Mouse (Mus musculus) heart, adult 18-20 months (tissue): ENCODE data around the gene Nav2. TPM values are rescaled to one million over a fixed set of nuclear protein-coding genes. Genes with fewer than 3 reads are reported as not detected.

Experiments
- DNase-seq, 2 experiments: peaks; one replicate each; pipeline ENCODE4 v3.0.0; 2021 to 2022; ENCODE audit warnings: mixed read lengths in 1 of 2
- total RNA-seq, 2 experiments: library from RNA; stranded (reverse); gene quantifications; 2 replicates each; pipeline ENCODE4 v1.2.3; 2021

The Nav2 gene
- total RNA-seq, 2 experiments from 2014 or later: 35.5 to 45.2 TPM

DNA sequence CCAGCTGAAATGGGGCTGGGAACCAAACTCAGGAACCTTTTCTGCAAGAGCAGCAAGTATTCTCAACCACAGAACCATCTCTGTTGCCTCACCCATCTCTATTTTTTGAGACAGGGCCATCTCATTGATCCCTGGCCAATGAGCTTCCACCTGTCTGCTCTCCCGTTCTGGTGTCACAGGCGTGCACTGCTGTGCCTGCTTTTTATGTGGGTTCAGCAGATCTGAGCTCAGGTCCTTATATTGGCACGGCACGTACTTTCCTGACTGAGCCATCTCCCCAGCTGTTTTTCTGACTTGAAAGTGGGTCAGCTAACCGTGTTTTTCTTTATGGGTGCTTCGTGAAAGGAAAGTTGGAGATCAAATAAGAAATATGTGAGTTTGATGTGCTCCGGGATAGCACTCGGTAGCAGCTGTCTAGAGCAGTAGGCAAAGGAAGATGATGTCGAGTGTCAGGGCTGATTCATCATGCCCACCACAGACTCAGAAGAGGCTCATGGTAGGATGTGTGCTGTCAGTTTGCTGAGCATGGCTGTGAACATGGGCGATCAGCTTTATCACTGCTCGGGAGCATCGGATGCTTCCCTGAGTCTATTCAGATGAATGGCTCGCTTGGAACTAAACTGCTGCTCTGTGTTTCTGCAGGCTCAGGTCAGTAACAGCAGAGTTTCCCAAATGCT, 456.1 kb downstream of the Nav2 start:
- DNase-seq: no peak

DNA sequence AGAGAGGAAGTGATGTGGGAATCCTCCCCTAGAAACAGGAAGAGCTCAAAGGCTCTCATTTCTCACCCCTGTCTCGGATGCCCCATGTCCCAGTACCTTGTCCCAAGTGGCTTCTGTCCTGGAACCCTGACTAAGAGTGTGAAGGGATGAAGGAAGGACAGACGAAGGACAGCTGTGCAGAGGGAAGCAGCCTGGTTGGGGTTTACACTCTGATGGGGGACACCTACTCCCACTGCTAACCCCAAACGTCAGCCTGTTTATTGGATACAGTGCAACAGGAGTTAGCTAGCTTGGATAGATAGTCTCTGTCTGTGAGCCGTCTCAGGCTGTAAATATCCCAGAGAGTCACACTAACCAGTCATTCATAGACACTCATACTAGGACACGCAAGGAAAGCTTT, 460.1 kb downstream of the Nav2 start:
- no peak for DNase-seq

DNA sequence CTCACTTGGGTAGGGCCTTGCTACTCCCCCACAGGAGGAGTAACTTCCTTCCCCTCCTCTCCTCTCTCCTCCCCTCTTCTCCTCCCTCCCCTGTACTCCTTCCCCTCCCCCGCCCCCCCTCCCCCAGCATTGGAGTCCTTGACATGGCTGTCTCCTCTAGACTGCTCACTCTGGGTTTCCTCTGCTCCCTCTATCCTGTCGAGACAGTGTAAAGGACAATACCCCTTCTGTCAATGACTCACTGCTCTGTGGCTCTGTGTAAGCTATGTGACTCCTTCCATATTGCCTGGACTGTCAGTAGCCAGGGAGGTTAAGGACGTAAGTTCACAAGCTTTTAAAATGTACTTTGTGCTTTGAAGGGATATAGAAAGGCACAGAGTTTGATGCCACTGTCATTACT, 460.5 kb downstream of the Nav2 start:
- no peak for DNase-seq

DNA sequence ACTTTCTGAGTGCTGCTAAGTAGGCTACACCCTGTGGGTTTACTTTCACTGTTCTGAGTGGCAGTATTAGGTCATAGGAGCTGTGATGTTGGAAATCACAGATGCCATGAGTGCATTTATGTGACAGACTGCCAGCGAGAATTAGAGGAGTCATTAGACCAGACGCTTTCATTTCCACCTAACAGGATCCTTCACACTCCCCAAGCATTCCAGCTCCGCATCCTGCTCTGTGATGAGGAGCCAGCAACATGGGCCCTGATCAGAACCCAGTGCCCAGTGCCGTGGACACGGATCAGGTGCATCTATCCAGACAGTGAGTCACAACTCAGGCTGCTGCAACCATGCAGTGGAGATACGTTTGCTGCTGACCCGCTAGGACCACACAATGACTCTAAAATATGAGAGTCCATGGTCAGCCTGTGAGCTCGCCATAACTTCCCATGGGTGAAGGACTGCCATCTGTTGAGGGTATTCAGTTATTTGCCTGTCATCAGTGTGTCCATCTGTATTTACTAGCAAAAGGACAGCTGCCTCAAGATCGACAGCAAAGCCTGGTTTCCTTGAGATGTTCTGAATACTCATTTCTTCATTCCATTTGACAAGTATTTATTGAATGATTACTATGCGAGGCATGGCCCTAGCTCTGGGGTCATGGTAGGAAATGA, 461.4 kb downstream of the Nav2 start:
- DNase-seq: no peak

DNA sequence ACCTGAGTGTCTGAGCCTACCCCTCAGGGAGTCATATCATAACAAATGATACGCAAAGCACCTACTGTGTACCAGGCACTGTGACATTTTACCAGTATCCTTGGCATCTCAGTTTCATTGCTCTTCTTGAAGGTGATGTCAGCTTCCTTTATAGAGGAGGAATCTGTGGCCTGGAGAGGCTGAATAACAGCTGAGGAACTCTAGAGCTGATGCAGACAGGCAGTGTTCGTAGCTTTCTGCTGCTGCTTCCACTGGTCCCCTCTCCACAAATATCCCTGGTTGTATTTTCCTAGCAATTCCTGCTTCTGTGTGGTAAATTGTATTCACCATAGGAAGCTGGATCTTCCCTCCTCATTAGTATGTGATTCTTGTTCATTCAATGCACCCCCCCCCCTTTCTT, 462.8 kb downstream of the Nav2 start:
- DNase-seq: no peak

DNA sequence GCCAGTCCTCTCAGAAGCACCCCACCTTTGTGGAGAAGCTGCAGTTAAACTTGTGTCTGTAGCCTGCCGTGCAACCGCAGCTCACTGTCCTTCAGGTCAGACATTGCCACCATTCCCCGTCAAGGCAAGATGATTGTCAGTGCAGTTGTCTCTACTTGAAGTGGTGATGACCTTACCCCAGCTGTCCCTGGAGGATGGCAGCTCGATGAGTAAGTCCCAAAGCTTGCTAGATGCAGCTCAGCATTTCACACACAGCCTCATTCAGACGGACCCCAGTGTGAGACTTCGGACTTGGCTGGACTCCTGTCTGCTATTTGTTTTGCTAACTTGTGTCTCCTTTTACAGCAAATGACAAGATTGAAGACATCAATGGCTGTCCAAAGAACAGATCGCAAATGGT, 463.5 kb downstream of the Nav2 start:
- DNase-seq: no peak

DNA sequence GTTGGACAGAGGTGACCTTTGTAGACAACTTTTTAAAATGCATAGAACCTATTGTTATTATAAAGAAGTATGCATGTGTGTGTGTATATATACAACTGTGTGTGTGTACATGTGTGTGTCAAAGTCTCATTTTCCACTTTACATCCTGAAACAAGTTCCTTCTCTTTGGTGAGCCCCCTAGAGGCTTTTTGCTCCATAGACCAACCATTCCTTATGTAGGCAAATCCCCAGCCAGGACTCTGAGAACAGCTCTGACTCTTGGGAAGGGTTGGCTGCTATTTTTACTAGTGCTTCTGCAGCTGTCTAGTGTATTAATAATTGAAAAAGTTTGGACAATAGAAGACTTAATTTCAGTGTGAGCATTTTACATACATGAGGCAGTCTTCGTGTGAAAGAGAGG, 464.7 kb downstream of the Nav2 start:
- no peak for DNase-seq

DNA sequence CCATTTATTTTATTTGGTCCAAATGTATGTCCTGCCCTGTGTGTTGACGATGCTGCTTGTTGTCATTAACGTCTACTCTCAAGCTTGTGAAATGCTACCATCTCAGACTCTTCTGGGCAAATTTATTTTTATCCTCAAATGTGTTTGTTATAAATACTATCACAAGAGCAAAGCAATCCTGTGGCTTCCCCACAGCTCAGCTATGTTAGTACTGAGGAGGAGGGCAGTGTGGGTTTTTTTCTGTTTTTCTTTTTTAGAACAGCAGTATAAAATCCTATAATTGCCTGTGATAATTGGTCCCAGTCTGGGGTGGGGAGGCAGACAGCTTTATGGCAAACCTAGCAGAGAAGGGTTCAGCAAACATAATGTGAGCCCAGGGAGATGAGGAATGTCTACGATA, 465.1 kb downstream of the Nav2 start:
- no peak for DNase-seq

DNA sequence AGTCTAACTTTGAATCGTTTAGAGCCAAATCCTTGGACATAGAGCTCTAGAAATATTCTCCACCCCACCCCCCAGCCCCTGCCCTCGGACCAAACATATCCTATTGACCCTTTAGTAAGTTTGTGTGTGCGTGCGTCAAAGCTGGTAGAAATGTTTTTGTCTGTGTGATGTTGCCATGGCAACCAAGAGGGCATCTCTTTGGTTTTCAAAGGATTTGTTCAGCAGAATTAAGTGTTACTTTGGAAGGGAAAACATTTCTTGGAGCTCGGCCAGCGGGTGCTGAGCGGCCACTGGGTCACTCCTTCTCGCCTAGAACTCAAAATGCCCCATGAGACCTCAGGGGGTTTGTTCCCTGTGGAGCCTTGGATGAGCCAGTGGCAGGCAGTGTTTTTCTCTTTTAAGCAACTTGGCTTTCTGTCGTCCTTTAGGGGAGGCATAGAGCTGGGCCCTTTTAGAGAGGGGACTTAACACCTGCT, 467.0 kb downstream of the Nav2 start:
- peak in 1 of 2 experiments; percentile 4 for DNase-seq

DNA sequence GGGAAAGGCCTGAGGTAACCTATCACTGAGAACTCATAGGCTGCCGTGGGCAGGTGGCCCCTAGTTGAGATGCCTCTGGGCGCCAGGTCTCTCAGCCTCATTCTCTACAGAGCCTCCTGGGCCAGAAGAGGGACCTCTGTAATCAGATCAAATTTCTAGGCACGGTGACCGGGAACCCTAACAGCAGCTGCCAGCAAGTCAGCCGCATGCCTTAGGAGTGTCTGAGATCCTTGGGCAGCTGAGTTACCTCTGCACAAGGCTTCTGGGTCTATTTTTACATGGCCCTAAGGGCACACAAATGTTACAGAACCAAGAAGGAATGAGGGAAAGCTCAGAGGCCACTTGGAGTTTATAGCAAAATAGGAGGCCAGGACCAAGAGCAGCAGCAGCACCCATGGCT, 470.1 kb downstream of the Nav2 start:
- DNase-seq: peak in 1 of 2 experiments; percentile 6

DNA sequence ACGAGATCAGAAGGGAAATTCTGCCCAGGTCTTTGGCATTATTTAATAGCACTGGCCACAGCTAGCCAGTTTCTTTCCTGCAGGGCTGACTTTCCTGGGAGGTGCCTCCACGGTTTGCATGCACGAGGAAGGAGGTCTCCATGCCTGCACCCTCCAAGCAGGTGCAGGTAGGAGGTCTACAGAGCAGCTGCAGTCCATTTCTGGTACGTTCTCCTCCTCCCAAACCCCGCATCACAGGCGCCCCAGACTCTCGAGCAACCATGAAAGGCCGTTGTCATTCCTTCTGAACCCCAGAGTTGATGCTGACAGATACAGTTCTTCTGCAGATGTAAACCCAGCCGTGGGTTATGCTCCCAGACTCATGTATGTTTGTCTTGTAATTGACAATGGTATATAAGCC, 472.4 kb downstream of the Nav2 start:
- no peak for DNase-seq

DNA sequence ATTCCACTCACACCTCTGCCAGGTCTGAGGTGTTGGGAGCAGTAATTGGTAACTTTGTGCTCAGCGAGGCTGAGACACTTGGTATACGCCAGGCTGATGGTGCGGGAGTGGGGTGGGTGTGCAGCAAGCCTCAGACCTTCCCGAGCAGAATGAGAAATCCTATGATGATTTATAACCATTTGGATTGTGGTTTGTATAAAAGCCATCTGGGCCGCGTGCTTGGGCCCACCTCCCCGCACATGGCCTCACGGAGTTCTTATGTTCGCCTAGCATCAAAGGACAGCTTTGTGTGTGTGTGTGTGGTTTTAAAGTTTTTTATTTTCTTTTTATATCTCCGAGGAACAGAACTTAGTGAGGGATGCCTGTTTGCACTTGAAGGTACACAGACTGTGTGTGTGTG, 474.4 kb downstream of the Nav2 start:
- DNase-seq: no peak

DNA sequence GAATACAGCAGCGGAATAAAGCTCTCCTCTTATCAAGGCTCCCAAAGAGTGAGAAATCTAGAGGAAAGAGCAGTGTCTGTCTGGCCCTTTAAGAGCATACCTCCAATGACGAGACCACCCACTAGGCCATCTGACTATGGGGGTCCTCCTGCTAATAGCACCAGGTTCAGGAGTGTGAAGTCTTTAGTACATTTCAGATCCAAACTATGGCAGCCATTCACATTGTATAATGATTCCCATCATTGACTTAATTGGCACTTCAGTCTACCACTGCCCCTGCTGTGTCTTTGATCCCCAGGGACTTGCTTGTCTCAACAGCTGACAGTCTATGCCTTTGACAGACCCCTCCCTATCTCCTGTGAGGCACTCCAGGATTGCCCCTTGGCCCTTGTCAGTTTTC, 479.6 kb downstream of the Nav2 start:
- DNase-seq: no peak

DNA sequence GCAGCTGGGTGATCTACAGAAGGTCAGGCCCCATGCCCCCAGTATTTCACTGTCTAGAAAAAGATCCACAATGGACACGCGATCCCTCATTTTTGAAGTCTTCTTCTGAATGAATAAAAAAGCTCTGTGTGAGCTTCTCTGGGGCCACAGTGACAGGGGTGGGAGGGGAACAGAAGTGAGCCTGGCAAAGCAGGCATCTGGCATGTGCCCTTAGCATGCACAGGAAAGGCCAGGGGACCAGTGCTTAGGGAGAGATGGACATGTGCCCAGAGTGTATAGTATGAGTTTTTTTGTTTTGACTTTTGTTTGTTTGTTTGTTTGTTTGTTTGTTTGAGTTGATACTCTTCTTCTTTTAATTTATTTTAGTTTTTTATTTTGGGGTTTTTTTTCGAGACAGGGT, 481.8 kb downstream of the Nav2 start:
- no peak for DNase-seq

DNA sequence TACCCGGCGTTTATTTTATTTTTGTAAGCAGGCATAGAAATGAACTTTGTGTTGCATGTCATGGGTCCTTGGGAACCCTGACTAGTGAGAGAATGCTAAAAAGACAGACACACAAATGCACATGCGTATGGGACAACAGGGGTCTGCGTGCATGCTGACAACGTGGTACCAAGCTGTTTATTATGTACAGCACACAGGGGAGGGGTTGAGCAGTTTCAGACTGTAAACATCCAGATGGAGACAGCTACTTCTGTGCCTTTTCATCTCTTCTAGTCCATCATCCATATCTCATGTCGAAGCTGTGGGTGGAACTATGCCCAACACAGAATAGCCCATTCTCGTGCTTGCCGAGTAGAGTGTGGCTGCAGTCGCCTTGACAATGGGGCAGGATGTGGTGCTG, 482.3 kb downstream of the Nav2 start:
- DNase-seq: no peak

DNA sequence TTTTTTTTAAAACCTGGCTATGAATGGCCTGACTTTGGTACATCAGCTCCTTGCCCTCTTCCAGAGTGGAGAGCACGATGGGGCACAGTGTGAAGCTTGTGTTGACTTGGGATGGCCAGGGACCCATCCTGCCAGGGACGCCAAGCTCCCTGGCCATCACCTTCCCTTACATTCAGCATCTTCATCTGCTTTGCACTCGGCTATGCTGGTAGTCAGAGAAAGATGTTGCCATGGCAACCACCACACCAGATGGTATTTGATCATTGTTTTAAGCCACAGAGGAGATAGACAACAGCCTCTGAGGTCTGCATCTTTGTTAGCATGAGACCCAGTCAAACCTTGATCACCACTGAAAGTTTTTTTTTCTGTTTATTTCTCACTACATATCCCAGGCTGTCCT, 483.7 kb downstream of the Nav2 start:
- DNase-seq: no peak

DNA sequence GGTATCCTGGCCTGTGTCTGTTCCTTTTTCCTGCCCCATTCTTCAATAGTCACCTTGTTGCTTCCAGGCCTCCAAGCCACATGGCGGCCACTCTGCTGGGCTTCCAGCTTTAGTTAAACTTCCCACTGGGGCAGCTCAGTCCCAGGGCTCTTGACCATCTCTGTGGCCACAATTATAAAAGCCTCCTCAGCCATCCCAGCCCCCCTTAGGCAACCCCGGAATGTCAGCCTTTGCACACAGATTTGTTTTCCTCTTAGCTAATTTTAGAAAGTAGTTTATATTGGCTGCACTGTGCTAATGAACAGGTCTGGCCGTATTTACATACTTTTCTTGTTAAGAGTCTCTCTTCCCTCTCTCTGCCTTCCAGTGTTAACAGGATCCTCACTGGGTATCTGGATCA, 484.3 kb downstream of the Nav2 start:
- DNase-seq: no peak

DNA sequence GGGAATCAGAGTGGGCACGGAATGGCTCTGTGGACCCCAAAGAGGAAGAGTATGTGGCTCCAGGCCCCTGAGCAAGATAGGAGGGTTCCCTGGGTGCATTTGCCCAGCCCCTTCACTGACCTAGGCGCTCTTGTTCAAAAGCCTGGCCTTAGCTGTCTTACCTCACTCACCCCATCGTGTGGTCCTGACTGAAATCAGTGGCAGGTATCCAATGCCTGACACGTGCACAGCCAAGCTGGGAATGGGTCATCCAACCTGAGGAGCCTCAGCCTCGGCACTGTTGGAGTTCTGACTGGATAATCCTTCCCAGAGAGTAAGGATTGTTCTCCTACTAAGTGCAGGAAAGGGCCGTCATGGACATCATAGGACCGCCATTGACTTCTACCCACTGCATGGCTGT, 485.3 kb downstream of the Nav2 start:
- DNase-seq: peak; percentile 23 to 32

DNA sequence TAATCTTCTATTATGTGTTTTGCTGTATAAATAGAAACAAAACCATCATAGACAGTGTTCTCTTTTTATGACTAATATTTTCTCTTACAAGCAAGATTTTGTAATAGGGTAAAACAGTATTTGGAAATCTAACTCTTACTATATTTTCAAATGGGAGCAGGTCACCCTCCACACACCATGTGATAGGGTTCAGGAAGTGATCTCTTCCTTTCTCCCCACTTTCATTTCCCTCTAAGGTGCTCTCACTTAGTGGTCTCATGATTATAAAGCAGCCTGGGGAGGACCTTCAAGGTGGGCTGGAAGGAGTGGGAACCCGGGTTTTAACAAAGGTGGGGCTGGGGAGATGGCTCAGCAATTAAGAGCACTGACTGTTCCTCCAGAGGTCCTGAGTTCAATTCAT, 487.7 kb downstream of the Nav2 start:
- DNase-seq: no peak

DNA sequence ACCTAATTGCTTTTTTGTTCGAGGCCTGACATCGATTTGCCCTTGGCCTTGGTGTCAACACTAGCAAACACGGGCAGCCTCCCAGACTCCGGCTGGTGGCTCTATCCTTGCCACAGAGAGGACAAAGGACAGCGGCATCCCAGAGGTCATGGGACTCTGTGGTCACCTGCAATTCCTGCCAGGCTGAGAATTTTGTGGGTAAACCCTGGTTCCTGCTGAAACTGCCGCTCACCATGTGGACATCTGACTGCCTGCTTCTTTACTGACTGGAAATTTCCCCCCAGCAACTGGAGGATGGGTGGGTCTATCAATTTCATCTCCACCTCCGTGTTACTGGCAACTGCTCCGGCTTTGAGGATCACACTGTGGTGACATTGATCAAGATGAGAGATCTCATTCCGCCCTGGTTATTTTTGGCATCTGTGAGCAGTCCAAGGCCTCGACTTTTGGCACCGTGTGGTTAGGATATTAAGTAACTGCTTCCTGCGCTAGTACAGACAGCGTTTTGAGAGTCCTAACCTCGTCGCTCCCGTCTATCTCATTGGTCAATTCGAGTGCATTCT, 489.0 kb downstream of the Nav2 start:
- peak; percentile 60 to 66 for DNase-seq

DNA sequence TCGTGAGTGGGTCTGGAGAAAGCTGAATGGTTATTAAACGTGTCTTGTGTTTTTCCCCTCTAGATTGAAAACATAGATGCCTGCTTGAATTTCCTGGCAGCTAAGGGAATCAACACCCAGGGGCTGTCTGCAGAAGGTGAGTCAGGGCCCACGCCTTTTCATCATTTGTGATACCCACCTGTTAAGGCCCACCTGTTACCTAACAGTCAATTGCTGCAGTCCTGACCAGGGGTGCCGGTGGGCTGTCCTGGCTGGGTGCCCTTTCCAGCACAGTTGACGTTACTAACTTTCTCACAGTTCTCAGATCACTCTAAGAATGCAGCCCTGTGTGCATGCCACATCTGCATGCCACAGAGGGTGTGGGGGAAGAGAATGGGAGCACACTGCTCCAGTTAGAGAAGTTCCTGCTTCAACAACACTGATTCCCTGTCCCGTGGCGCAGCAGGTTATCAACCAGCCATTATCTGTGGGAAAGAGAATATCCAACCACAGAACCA, 489.6 kb downstream of the Nav2 start:
- DNase-seq: no peak

DNA sequence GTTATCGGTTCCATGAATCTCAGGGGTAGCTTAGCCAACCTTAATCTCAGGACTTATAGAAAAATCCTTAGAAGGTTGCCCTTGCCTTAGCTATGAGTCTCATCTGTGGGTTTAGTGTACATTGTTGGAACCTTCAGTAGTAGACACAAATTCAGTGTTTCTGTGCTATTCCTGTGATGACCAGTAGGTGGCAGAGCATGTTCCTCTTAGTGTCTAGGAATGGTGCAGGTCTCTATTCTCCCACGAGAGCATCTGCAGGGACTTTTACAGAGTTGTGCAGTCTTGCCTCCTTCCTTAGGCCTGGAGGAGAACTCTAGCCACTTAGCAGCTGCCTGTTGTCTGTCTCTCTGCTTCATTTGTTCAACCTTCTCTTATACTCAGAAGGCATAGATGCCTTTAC, 490.8 kb downstream of the Nav2 start:
- DNase-seq: peak; percentile 49 to 78

DNA sequence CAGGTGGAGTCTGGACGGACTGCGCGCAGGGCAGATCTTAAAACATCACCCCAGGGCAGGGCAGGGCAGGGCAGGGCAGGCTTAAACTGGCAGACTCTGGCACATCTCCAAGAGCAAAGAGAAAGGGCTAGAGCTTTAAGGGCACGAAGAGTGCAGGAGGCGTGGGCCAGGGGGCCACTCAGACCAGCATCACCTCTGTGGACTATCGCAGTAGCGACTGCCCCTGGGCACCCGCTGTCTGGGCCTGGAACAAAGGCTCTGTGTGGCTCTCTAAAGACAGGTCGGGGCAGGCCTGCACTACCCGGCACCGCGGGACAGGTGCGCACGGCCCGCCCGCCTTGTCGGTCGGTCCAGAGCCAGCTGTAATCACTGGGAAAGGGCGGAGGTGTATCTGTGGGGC, 491.9 kb downstream of the Nav2 start:
- DNase-seq: peak; percentile 29 to 32

DNA sequence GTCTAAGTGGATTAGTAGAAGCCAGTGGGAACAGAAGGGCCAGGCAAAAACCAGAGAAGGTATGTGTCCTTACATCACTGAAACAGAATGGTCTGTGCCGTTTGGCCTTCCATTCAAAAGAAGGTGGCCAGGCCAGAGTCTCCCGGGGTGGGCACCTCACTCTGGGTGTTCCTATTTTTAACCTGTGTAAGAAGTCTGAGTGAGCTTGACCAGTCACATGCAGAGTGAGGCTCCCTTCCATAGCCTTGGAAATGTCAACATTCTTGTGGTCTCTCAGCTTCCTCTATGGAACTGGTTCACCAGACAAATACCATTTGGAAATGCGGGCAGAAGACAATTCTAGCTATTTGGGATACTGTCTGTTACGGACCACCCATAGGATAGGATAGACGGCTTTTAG, 494.0 kb downstream of the Nav2 start:
- DNase-seq: peak; percentile 29 to 34
